Mouse (Mus musculus): ENCODE data around the gene Eif4a2. TPM values are rescaled to one million over a fixed set of nuclear protein-coding genes. Genes with fewer than 3 reads are reported as not detected.

Eif4a2 gene
- polyA plus RNA-seq, 1 experiment: 288 TPM

DNA sequence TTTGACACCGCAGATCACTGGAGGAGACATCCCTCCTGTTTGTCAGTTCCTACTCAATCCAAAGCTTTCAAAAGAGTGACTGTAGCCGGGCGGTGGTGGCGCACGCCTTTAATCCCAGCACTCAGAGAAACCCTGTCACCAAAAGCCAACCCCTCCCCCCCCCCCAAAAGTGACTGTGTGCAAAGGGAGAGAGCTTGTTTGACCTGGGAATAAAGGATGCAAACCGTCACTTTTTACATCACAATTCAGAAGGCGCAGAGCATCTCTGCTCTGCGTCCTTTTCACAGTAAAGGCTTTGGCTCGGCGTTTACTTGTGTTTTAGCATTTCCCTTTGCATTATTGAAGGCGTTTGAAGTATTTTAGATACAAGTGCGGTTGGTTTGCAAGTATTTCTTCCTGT is 7.6 kb upstream of the Eif4a2 start:
- Histone ChIP-seq H3K4me1 (ENCODE audit: control insufficient read depth, insufficient read depth, insufficient read length, low read length) (no peaks in the 10 kb centered on the region), H3K27ac (replicated peaks; ENCODE audit: low read depth, low read length) (no peak overlapping the region), H3K4me3 (ENCODE audit: insufficient read depth, low read depth, low read length) (no peak overlapping the region)

DNA sequence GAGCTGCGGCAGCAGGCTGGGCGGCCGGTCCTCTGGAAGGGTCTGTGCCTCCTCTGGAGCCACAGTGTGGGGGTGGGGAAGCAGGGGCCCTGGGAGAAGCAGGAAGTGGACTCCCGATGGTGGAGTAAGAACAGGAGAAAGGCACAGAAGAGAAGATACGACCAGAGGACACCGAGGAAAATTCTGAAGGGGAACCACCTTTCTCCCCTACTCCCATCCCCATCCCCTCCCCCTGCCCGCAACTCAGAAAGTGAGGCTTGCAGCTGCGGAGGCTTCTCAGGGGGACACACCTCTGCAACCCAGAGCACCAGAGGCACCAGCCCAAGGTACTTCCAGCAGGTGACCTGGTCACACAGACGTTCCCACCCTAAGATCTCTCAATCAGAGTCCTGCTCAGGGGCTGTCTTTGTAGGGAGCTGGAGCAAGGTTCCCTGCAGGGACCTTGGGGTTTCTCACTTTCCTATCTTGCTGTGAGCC is 7.1 kb upstream of the Eif4a2 start:
- Histone ChIP-seq H3K27ac (replicated peaks; ENCODE audit: low read depth, low read length) (no peak overlapping the region), H3K4me3 (ENCODE audit: insufficient read depth, low read depth, low read length) (no peak overlapping the region; the same call in 1 of the 2 replicates), H3K4me1 (ENCODE audit: control insufficient read depth, insufficient read depth, insufficient read length, low read length) (no peaks in the 10 kb centered on the region)

DNA sequence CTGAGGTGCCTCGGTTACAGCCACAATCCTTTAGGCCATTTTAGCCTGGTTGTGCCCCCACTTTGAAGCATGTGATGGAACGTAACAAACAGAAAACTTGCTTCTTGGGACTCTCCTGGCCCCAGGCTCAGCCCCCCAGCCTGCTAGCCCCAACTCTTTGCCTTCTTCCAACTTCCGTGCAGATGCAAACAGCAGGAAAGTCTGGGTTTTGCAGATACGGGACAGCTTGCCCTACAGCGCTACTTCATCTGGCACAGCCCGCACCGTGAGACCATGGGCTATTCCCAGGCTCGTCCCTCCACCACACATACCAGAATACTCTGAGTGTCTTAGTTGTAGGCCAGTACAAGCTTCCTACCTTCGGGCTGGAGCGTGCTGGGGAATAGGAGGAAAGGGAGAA is 6.6 kb upstream of the Eif4a2 start:
- Histone ChIP-seq H3K4me1 (ENCODE audit: control insufficient read depth, insufficient read depth, insufficient read length, low read length) (no peaks in the 10 kb centered on the region), H3K4me3 (ENCODE audit: insufficient read depth, low read depth, low read length) (no peak overlapping the region; the same call in 1 of the 2 replicates), H3K27ac (replicated peaks; ENCODE audit: low read depth, low read length) (no peak overlapping the region)

DNA sequence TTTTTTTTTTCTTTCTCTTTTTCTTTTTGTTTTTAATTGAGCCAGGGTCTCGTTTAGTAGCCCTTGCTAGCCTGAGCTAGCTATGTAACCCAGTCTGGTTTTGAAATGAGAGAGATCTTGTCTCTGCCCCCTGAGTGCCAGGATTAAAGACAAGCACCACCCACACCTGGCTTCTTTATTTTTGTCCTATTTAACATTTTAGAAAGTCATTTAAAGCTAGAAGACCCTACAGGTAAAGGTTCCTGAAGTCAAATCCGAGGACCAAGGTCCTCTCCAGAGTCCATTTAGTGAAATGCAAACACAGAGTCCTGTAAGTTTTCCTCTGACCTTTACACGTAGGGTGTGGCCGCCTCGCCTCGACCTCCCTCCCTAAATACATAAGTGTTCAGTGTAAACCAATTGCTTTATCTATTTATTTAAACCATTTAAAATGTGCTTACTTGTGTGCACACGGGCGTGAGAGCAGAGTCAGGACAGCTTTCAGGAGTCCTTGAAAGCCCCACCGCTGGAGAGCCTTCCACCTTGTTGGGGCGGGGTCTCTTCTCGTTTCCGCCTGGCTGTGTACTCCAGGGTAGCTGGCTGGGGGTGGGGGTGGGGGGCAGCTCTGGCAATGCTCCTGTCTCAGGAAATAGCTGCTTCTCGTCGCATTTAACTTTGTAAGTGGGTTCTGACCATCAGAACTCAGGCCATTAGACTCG is 4.8 kb upstream of the Eif4a2 start:
- H3K4me3 ChIP-seq (ENCODE audit: insufficient read depth, low read depth, low read length): peak overlapping the region; percentile 22; the same call in 1 of the 2 replicates
- no peak overlapping the region for H3K27ac ChIP-seq (replicated peaks; ENCODE audit: low read depth, low read length)
- no peaks in the 10 kb centered on the region for H3K4me1 ChIP-seq (ENCODE audit: control insufficient read depth, insufficient read depth, insufficient read length, low read length)

DNA sequence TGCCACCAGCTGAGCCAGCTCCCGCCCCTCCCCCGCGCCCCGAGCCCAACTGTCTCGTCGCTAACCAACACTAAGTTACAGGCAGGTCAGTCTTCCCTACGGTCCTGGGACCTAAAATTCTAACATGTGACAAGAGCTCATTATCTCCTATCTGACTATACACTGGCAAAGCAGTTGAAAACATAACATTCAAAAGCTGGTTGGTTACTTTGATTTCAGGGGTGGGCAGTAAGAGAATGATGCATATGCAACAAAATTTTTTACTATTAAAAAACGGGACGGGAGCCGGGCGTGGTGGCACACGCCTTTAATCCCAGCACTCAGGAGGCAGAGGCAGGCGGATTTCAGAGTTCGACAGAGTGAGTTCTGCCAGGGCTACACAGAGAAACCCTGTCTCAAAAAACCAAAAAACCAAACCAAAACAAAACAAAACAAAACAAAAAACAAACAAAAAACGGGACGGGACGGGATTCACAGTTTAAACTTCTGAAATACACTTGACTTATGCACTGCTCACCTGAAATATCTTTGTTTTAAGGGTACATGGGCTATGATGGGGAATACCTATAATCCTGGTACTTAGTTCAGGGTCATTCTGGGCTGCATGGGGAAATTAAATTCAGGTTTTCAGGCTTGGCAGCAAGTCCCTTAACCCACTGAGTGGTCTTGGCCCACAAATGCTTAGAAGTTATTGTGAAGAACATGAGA is 4.1 kb upstream of the Eif4a2 start:
- H3K4me1 ChIP-seq (ENCODE audit: control insufficient read depth, insufficient read depth, insufficient read length, low read length): no peaks in the 10 kb centered on the region
- H3K4me3 ChIP-seq (ENCODE audit: insufficient read depth, low read depth, low read length): peak overlapping the region; percentile 22; the same call in 1 of the 2 replicates
- H3K27ac ChIP-seq (replicated peaks; ENCODE audit: low read depth, low read length): no peak overlapping the region

DNA sequence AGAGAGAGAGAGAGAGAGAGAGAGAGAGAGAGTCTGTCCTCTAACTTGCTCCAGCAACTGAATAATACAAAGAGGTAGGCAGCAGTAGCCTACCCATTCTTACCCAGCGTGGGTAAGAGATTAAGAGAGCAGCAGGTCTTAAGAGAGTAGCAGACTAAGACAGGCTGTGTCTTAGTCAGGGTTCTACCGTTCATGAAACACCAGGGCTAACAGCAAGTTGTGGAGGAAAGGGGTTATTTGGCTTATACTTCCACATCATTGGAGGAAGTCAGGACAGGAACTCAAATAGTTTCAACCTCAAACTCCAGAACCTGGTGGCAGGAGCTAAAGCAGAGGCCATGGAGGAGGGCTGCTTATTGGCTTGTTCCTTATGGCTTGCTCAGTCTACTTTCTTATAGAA is 3.4 kb upstream of the Eif4a2 start:
- H3K27ac ChIP-seq (replicated peaks; ENCODE audit: low read depth, low read length): no peak overlapping the region
- H3K4me3 ChIP-seq (ENCODE audit: insufficient read depth, low read depth, low read length): no peak overlapping the region
- no peaks in the 10 kb centered on the region for H3K4me1 ChIP-seq (ENCODE audit: control insufficient read depth, insufficient read depth, insufficient read length, low read length)

DNA sequence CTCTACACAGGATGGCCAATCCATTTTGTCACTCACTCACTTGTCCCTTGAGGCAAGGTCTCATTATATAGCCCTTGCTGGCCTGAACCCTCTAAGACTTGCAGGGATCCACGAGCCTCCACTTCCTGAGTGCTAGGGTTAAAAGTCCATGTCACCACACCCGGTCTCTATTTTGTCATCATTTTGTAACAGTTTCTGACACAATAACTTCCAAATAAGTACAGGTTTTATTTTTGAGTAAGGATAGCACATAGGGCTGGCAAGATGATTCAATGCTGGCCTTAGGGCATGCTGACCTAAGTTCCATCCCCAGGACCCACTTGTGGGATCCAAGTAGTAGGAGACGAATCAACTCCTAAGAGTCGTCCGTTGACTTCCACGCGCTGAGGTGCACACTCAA is 1.1 kb upstream of the Eif4a2 start:
- H3K4me3 ChIP-seq (ENCODE audit: insufficient read depth, low read depth, low read length): no peak overlapping the region
- no peaks in the 10 kb centered on the region for H3K4me1 ChIP-seq (ENCODE audit: control insufficient read depth, insufficient read depth, insufficient read length, low read length)
- no peak overlapping the region for H3K27ac ChIP-seq (replicated peaks; ENCODE audit: low read depth, low read length)

DNA sequence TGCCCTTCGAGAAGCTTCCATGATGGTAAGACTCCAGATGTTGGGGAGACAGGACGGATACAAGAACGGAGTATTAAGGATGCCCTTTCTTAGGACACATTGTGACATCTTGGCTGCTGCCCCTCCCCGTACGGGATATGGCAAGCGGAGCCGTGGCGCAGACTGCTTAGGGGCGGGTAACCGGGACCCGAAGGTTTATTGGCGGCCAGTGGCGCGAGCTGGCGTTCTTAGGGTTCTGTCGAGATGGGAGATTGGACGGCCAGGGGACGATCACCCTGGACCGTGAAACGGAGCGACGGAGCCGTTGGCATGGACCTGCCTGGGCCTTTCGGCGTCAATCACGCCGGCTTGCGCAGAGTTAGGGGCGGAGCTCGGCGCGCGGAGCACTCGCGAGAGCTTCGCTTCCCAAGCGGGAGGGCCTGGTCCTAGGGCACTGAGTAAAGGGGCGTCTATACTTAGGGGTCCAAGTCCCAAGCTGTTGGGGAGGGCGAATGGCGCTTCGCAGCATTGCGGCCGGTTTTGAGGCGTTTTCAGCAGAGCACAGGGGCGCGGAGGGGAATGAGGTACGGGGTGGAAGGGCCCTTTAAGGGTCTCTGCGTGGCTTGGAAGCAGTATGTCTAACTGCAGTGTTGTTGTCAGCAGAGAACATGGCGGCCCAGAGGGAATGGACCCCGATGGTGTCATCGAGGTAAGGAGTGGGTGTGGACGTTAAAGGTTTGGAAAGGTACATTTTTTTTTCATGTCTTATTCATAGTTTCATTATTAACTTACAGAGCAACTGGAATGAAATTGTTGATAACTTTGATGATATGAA is 909 bp downstream of the Eif4a2 start:
- H3K4me1 ChIP-seq (ENCODE audit: control insufficient read depth, insufficient read depth, insufficient read length, low read length): no peaks in the 10 kb centered on the region
- H3K27ac ChIP-seq (replicated peaks; ENCODE audit: low read depth, low read length): peak overlapping the region; percentile 99
- H3K4me3 ChIP-seq (ENCODE audit: insufficient read depth, low read depth, low read length): peak overlapping the region; percentile 82

DNA sequence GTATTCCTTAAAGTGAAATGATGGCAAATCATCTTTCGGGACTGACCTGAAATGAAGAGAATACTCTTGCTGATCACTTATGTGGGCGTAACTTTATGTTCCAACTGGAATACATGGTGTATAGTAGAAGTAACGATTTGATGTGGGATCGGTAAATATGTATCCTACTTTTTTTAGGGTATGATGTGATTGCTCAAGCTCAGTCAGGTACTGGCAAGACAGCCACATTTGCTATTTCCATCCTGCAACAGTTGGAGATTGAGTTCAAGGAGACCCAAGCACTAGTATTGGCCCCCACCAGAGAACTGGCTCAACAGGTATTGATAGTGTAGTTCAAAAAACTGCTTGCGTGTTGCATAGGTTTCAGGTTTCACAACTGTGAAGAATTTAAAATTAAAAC is 1.7 kb downstream of the Eif4a2 start:
- Histone ChIP-seq H3K27ac (replicated peaks; ENCODE audit: low read depth, low read length) (no peak overlapping the region), H3K4me3 (ENCODE audit: insufficient read depth, low read depth, low read length) (peak overlapping the region; percentile 82), H3K4me1 (ENCODE audit: control insufficient read depth, insufficient read depth, insufficient read length, low read length) (no peaks in the 10 kb centered on the region)

DNA sequence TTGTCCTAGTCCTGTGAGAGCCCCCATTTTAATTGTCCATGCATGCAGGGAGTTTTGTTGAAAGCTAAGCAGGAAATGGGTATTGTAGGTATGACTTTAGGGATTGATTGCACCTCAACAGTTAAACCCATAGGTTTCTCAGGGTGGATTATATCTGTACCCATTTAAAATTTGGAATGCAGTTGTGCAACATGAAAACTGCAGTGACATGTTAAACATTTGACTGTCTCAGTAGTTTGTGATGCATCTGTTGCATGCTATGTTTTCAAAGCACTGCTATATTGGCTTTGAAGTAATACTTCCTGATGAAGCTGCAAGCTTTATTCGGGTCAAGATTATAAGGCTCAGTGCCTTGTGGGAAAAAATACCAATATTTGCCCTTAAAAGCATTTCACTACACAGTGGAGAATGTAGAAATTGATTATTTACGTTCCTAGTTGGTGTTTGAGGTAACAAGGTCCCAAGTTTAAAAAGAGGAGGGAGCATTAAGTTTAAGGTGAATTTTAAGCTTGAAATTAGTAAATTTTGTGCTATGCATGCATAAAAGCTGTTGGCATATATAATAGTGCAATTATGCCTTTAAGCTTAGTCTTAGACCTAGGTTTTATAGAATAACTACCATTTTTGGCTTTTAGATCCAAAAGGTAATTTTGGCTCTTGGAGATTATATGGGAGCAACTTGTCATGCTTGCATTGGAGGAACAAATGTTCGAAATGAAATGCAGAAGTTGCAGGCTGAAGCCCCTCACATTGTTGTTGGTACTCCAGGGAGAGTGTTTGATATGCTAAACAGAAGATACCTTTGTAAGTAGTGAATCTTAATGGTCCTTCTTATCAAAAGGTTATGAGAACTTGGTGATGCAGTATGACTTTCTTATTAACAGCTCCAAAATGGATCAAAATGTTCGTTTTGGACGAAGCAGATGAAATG is 2.4 kb downstream of the Eif4a2 start:
- H3K27ac ChIP-seq (replicated peaks; ENCODE audit: low read depth, low read length): no peak overlapping the region
- H3K4me3 ChIP-seq (ENCODE audit: insufficient read depth, low read depth, low read length): peak overlapping the region; percentile 82
- H3K4me1 ChIP-seq (ENCODE audit: control insufficient read depth, insufficient read depth, insufficient read length, low read length): no peaks in the 10 kb centered on the region

DNA sequence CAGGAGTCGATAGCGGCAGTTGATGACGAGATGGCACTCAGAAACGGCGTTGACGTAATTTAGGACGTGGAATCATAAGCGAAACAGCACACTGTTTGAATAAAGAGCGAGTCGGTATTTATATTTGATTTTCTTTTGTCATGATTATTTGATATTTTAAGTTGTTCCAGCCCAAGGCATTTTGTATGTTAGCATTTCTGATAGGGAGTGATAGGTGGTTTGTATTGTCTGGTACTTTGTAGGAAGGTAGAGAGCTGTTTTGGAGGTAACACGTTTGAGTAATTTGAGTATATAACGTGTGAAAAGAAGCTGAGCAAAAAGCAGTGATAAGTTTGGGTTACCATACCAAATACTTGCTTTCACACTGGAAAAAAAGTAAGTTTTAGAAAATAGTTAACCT is 5.1 kb downstream of the Eif4a2 start:
- Histone ChIP-seq H3K4me3 (ENCODE audit: insufficient read depth, low read depth, low read length) (no peak overlapping the region), H3K27ac (replicated peaks; ENCODE audit: low read depth, low read length) (no peak overlapping the region), H3K4me1 (ENCODE audit: control insufficient read depth, insufficient read depth, insufficient read length, low read length) (no peaks in the 10 kb centered on the region)

DNA sequence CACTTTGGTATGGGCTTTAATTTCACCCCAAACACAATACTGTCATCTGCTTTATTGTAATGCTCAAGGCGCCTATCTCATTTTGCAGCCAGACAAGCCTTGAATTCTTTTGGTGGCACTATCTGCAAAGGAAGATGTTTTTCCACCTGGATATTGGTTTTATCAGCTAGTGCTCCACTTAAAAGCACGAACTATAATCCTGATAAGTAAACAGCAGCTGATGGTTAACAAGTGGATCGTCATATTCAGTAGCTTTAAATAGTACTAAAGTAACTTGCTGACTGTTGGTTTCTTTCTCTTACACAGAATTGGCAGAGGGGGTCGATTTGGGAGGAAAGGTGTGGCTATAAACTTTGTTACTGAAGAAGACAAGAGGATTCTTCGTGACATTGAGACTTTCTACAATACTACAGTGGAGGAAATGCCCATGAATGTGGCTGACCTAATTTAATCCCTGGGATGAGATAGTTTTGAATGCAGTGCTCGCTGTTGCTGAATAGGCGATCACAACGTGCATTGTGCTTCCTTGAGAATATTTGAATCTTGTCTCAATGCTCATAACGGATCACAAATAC is 5.7 kb downstream of the Eif4a2 start:
- Histone ChIP-seq H3K27ac (replicated peaks; ENCODE audit: low read depth, low read length) (no peak overlapping the region), H3K4me1 (ENCODE audit: control insufficient read depth, insufficient read depth, insufficient read length, low read length) (no peaks in the 10 kb centered on the region), H3K4me3 (ENCODE audit: insufficient read depth, low read depth, low read length) (no peak overlapping the region)

DNA sequence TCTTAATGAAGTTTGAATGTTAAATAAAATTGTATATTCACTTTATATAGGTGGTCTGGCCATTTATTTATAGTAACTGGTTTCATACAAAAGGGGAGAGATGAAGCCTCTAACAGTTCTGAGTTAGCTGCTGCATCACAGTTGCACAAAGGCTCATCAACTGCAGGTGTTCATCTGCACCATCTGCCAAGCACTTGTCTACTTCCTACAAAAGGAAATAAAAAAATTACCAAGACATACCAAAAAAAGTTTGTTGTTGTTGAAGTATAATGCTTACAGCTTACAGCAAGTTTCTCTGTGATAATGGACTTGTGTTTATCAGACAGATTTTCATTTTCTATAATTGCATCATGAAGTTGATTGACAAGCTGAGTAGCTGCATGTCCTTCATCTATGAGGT is 6.7 kb downstream of the Eif4a2 start:
- Histone ChIP-seq H3K4me3 (ENCODE audit: insufficient read depth, low read depth, low read length) (no peak overlapping the region), H3K4me1 (ENCODE audit: control insufficient read depth, insufficient read depth, insufficient read length, low read length) (no peaks in the 10 kb centered on the region), H3K27ac (replicated peaks; ENCODE audit: low read depth, low read length) (no peak overlapping the region)

Measured in brown adipose tissue, adult 24 weeks (tissue).